Mouse (Mus musculus): ENCODE measurements around the gene Olfr1382. TPM values are rescaled to one million over a fixed set of nuclear protein-coding genes. Genes with fewer than 3 reads are reported as not detected.
"Not testable (repeated sequence)": the region's sequence is repeated elsewhere in the genome, so short reads cannot be mapped to it uniquely, and the experiment has no call there.

Gene Olfr1382
- polyA plus RNA-seq (2015; fragmentation: Nextera tagmentation; extraction: Ambion mirVana): not detected in 2 replicates

DNA sequence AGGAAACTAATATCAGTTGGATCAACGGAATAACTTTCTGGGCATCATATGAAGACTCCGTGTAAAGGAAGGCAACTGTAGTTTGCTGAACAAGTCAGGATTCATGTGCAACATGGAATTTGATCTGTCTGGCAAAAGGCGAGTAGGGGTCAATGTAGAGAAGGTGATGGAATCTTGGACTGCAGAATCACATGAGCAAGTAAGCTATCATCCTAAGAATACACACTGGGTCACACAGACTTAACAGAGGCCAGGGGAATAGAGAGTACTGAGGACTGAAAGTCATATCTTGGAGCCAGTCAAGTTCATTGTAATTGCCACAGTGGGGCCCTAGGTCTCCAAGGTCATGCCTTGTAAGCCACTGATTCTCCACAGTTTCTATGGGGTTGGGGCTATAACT lies at the start of gene Olfr1382:
TSS of gene Olfr1382 (plus strand) at position 301 of the 400 bp plus-strand sequence.
- Histone ChIP-seq H3K4me3 (replicated peaks) (no peak within 1 kb of the TSS), H3K4me2 (replicated peaks) (no peak within 1 kb of the TSS), H3K27me3 (no peaks in the 10 kb centered on the region), H3K27ac (no peak within 1 kb of the TSS), H3K9me3 (no peaks in the 10 kb centered on the region), H3K36me3 (no peaks in the 10 kb centered on the region), H3K4me1 (replicated peaks) (no peaks in the 10 kb centered on the region), H3K9ac (replicated peaks) (no peak within 1 kb of the TSS)
- no peak for ATAC-seq
- 80% methylated on average over 3 of the region's 3 CpGs for WGBS

DNA sequence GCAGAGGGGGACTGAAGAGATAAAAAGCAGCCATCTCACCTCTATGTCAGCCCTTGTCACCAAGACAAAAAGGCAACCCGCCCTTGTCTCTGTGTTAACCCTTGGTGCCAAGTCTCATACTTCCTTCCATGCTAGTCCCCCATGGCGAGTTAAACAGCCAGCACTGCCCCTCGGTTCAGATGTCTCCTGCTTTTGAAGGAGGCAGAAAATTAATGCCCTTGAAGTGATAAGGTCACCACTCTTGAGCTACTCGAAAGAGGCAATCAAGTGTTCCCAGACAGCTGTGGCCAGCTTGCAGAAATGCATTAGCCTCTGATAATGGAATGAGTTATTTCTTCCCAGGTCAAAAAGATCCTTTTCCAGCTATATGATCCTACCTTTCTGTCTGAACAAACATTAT lies 42.1 kb upstream of the Olfr1382 start:
- Histone ChIP-seq H3K9ac (replicated peaks) (no peak overlapping the region), H3K9me3 (no peaks in the 10 kb centered on the region), H3K4me1 (replicated peaks) (no peaks in the 10 kb centered on the region), H3K27ac (no peak overlapping the region), H3K27me3 (no peaks in the 10 kb centered on the region), H3K4me3 (replicated peaks) (no peak overlapping the region), H3K4me2 (replicated peaks) (no peak overlapping the region), H3K36me3 (no peaks in the 10 kb centered on the region)
- 64% methylated on average over 4 of the region's 4 CpGs for WGBS
- ATAC-seq: no peak

DNA sequence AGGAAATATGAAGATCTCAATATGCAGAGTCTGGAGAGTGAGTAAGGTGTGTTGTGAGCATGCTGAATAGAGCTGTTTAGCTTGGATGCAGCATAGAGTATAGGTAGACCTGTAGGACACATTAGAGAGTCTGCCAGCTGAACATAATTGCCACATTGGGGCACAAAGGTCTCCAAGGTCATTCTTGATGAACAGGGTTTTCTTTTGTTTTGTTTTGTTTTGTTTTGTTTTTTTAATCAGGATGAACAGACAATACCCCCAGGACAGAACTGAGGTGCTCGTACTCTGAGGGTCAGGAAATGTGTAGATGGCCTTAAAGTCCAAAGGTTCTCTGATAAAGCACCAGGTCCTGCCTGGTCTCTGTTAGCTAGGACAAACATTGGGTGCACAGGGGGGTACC lies 39.3 kb upstream of the Olfr1382 start, which contains the start of gene Olfr1385:
TSS of gene Olfr1385 (plus strand) at position 301 of the 400 bp plus-strand sequence.
- not testable (repeated sequence) for H3K9ac ChIP-seq (replicated peaks); H3K4me3 ChIP-seq (replicated peaks); H3K4me2 ChIP-seq (replicated peaks); H3K4me1 ChIP-seq (replicated peaks); H3K27ac ChIP-seq; ATAC-seq; H3K36me3 ChIP-seq; H3K9me3 ChIP-seq; H3K27me3 ChIP-seq
- WGBS: 86% methylated on average over 1 of the region's 1 CpGs

DNA sequence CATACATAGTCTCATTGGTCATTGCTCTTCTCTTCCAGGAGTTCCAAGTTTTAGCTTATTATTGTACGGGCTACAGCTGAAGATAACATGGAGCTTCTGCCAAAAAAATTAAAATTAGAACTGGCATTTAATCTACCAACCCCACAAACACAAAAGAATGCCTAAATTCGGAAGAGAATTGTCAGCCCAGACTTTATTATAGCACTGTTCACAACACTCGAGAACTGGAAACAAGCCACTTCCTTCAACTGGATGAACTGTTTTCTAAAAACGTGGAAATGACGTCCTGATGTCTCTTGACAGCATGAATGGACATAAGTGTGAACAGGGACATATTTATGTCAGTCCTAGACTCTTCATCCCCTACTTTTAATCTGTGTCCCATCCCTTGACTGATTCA lies 10.0 kb upstream of the Olfr1382 start:
- ATAC-seq: no peak
- H3K9ac ChIP-seq (replicated peaks): no peak overlapping the region
- H3K9me3 ChIP-seq: no peaks in the 10 kb centered on the region
- H3K27me3 ChIP-seq: no peaks in the 10 kb centered on the region
- no peak overlapping the region for H3K4me3 ChIP-seq (replicated peaks)
- H3K4me1 ChIP-seq (replicated peaks): no peaks in the 10 kb centered on the region
- no peak overlapping the region for H3K4me2 ChIP-seq (replicated peaks)
- no peak overlapping the region for H3K27ac ChIP-seq
- WGBS: 81% methylated on average over 5 of the region's 5 CpGs
- no peaks in the 10 kb centered on the region for H3K36me3 ChIP-seq

DNA sequence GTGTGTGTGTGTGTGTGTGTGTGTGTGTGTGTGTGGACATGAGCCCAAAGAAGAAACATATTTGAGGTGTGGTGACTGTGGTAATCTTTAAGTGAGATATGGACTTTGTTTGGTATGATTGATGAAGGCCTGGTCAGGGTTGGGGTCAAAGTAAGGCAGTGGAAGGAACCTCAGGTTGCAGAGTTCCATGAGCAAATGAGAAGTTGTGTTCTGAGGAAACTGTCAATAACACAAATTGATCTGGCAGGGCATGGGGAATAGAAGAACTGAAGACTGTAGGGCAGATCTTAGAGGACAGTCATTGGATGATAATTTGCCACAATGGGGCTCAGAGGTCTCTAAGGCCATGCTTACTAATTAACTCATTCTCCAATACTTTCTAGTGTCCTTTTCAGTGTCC lies 8.7 kb upstream of the Olfr1382 start, which contains the start of gene Olfr1383:
TSS of gene Olfr1383 (plus strand) at position 301 of the 400 bp plus-strand sequence.
- ATAC-seq: no peak

DNA sequence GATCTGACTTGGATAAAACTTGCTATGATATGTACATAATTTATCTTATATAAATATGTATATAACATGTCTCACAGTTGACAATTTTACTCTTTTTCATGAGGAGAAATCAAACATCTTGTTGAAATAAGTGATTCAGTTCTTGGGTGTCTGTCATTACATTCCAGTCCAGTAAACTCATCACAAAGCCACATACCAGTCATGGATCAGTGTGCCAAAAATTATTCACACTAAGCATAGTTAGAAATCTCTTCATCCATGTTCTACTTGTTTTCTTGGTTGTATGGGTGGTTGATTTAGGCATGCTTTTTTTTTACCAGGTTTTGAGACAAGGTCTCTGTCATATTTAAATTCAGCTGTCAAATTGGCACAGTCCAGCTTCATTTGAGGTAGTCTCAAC lies 4.7 kb downstream of the Olfr1382 start:
- no peak for ATAC-seq
- no peak overlapping the region for H3K4me2 ChIP-seq (replicated peaks)
- no peak overlapping the region for H3K27ac ChIP-seq
- H3K4me1 ChIP-seq (replicated peaks): no peaks in the 10 kb centered on the region
- no peaks in the 10 kb centered on the region for H3K36me3 ChIP-seq
- no peaks in the 10 kb centered on the region for H3K27me3 ChIP-seq
- no peak overlapping the region for H3K4me3 ChIP-seq (replicated peaks)
- H3K9me3 ChIP-seq: no peaks in the 10 kb centered on the region
- H3K9ac ChIP-seq (replicated peaks): no peak overlapping the region

More for the DNA sequence above, 8.7 kb upstream of the Olfr1382 start, which contains the start of gene Olfr1383:
- no peaks in the 10 kb centered on the region for H3K27me3 ChIP-seq
- no peak within 1 kb of the TSS for H3K4me2 ChIP-seq (replicated peaks)
- H3K4me1 ChIP-seq (replicated peaks): no peaks in the 10 kb centered on the region
- no peak within 1 kb of the TSS for H3K27ac ChIP-seq
- H3K9ac ChIP-seq (replicated peaks): no peak within 1 kb of the TSS
- H3K4me3 ChIP-seq (replicated peaks): no peak within 1 kb of the TSS
- no peaks in the 10 kb centered on the region for H3K9me3 ChIP-seq
- no peaks in the 10 kb centered on the region for H3K36me3 ChIP-seq

DNA sequence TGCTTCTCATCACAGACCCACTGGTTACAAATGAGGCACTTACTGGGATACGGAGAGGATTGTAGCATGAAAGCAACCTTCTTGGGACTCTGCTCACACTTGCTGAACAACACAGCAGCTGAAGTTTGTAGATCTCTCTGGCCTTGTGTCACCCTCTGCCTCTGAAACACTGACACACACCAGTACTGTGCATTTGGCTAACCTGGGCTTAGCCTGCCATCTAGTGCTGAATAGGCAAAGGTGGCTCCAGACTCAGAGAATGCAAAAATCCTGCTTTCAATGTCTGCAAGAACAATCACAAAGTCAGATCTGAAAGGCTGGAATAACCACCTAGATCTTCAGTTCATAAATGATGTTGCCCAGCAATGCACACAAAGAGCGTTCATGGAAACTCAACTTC lies 8.6 kb downstream of the Olfr1382 start:
- H3K4me2 ChIP-seq (replicated peaks); H3K27me3 ChIP-seq; H3K27ac ChIP-seq; ATAC-seq; H3K4me1 ChIP-seq (replicated peaks); H3K9ac ChIP-seq (replicated peaks); H3K4me3 ChIP-seq (replicated peaks); H3K9me3 ChIP-seq; H3K36me3 ChIP-seq: not testable (repeated sequence)
- 88% methylated on average over 2 of the region's 2 CpGs for WGBS

DNA sequence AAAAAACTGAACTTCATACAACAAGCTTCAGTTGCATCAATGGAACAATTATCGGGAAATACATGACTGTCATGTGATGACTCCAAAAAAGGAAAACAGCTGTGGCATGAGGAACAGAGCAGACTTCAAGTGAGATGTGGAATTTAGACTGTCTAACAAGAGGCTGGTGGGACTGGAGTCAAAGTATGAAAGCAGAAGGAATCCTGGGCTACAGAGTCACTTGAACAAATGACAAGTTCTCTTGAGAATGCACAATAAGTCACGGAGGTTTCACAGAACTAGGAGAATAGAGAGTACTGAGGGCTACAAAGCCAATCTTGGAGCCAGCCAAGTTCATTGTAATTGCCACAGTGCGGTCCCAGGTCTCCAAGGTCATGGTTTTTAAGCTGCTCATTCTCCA lies 15.1 kb downstream of the Olfr1382 start, which contains the start of gene Olfr1381:
TSS of gene Olfr1381 (plus strand) at position 301 of the 400 bp plus-strand sequence.
- H3K27ac ChIP-seq; H3K9me3 ChIP-seq; H3K27me3 ChIP-seq; H3K36me3 ChIP-seq; ATAC-seq; H3K9ac ChIP-seq (replicated peaks); H3K4me2 ChIP-seq (replicated peaks); H3K4me1 ChIP-seq (replicated peaks); H3K4me3 ChIP-seq (replicated peaks): not testable (repeated sequence)
- 55% methylated on average over 3 of the region's 3 CpGs for WGBS

DNA sequence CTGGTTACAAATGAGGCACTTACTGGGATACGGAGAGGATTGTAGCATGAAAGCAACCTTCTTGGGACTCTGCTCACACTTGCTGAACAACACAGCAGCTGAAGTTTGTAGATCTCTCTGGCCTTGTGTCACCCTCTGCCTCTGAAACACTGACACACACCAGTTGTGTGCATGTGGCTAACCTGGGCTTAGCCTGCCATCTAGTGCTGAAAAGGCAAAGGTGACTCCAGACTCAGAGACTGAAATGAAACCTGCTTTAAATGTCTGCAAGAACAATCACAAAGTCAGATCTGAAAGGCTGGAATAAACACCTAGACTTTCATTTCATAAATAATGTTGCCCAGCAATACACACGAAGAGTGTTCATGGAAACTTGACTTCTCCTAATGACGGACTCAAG lies 26.0 kb downstream of the Olfr1382 start:
- H3K4me3 ChIP-seq (replicated peaks); H3K4me1 ChIP-seq (replicated peaks); H3K36me3 ChIP-seq; H3K27ac ChIP-seq; H3K4me2 ChIP-seq (replicated peaks); H3K27me3 ChIP-seq; H3K9ac ChIP-seq (replicated peaks); H3K9me3 ChIP-seq; ATAC-seq: not testable (repeated sequence)
- 78% methylated on average over 3 of the region's 3 CpGs for whole genome bisulfite sequencing

DNA sequence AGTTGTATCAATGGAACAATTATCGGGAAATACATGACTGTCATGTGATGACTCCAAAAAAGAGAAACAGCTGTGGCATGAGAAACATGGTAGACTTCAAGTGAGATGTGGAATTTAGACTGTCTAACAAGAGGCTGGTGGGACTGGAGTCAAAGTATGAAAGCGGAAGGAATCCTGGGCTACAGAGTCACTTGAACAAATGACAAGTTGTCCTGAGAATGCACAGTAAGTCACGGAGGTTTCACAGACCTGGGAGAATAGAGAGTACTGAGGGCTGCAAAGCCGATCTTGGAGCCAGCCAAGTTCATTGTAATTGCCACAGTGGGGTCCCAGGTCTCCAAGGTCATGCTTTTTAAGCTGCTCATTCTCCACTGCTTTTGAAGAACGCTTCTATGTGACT lies 28.5 kb downstream of the Olfr1382 start, which contains the start of gene Olfr1380:
TSS of gene Olfr1380 (plus strand) at position 301 of the 400 bp plus-strand sequence.
- H3K36me3 ChIP-seq; H3K4me3 ChIP-seq (replicated peaks); H3K4me1 ChIP-seq (replicated peaks); H3K4me2 ChIP-seq (replicated peaks); H3K27ac ChIP-seq; H3K9me3 ChIP-seq; ATAC-seq; H3K27me3 ChIP-seq; H3K9ac ChIP-seq (replicated peaks): not testable (repeated sequence)
- WGBS: 50% methylated on average over 5 of the region's 5 CpGs

DNA sequence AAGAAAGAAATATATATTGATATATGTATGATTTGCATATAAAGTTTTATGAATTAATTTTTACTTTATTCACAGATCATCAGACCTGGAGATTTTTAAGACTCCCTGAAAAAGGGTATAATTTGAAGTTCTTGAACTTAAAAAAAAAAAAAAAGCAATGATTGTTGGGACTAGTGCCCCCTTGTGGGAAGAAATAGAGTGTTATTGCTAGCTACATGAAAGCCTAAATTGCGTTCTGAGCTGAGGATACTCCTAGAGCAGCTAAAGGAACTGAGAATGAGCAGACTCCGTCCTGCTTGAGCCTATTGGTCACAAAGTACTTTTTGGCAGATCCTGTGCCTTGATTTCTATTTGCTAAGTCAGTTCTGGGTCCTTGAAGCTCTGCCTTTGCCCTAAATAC lies 47.0 kb downstream of the Olfr1382 start:
- H3K4me2 ChIP-seq (replicated peaks); H3K27ac ChIP-seq; H3K9me3 ChIP-seq; H3K36me3 ChIP-seq; ATAC-seq; H3K27me3 ChIP-seq; H3K4me3 ChIP-seq (replicated peaks); H3K9ac ChIP-seq (replicated peaks); H3K4me1 ChIP-seq (replicated peaks): not testable (repeated sequence)
- WGBS: 37% methylated on average over 2 of the region's 2 CpGs

DNA sequence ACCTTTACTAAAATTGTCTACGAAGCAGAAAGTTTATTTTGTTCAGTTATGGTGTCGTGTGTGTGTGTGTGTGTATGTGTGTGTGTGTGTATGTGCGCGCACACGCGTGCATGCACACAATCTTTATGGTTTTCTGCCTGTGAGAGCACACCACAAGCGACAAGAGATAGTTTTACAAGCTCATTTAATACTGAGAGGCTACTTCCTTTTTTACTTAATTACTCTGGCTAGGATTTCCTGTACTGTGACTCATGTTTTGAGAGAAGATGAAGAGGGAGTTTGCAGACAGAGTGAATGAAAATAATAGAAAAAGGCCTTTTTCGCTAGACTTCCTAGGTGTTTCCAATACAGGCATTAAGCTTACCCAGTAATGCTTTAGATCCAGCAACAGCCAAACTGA lies 52.4 kb downstream of the Olfr1382 start:
- H3K27me3 ChIP-seq; H3K9me3 ChIP-seq; H3K4me2 ChIP-seq (replicated peaks); H3K4me1 ChIP-seq (replicated peaks); ATAC-seq; H3K27ac ChIP-seq; H3K9ac ChIP-seq (replicated peaks); H3K4me3 ChIP-seq (replicated peaks); H3K36me3 ChIP-seq: not testable (repeated sequence)
- 84% methylated on average over 8 of the region's 8 CpGs for WGBS
